ENCODE assay signal across 11 mouse cellular contexts in genomic region chr2:124657358-124657757, GRCm38 (mm10).
"Had no signal": no experiment of that assay in that cellular context is flagged by ENCODE, and none has a peak within 500 bp of the region (broad histone marks: within the 10 kb centered on the region; RNA-seq: fewer than 3 reads in every experiment).

No protein-coding gene starts in this region.

- H3K9me3 ChIP-seq: limb, embryonic 10.5 days; liver, embryonic 15.5 days; midbrain, embryonic 13.5 days; neural tube, embryonic 12.5 days had no signal

- H3K36me3 ChIP-seq: limb, embryonic 10.5 days; liver, embryonic 15.5 days had no signal

- H3K9ac ChIP-seq: liver, embryonic 15.5 days; midbrain, embryonic 13.5 days; neural tube, embryonic 12.5 days had no signal

- H3K4me2 ChIP-seq: liver, embryonic 11.5 days; liver, embryonic 15.5 days; midbrain, embryonic 13.5 days; neural tube, embryonic 12.5 days had no signal

- H3K4me3 ChIP-seq: limb, embryonic 10.5 days; liver, embryonic 15.5 days; midbrain, embryonic 13.5 days; neural tube, embryonic 12.5 days had no signal

- DNase-seq: kidney, postnatal 14 days; lung, adult 2 months; lung, postnatal 36 days; thymus, postnatal 4 days had no signal

- H3K4me1 ChIP-seq: limb, embryonic 10.5 days; liver, embryonic 15.5 days; midbrain, embryonic 13.5 days; neural tube, embryonic 12.5 days had no signal

- H3K27me3 ChIP-seq: liver, embryonic 15.5 days; midbrain, embryonic 13.5 days; neural tube, embryonic 12.5 days had no signal

- ATAC-seq: lung, postnatal 0 days; midbrain, embryonic 13.5 days had no signal

- H3K27ac ChIP-seq: limb, embryonic 10.5 days; liver, embryonic 15.5 days; midbrain, embryonic 13.5 days; neural tube, embryonic 12.5 days; stomach, postnatal 0 days had no signal
